Mouse (Mus musculus) hematopoietic stem cell, adult 5-6 weeks (primary cell): ENCODE measurements around the gene Tle3. TPM values are rescaled to one million over a fixed set of nuclear protein-coding genes. Genes with fewer than 3 reads are reported as not detected.
A peak's percentile ranks its signal among the peaks of the same experiment; 100 is the strongest.

Experiments used
- ATAC-seq, 2 experiments: fragments of 125-278 bp in 1 of 2; replicated peaks in 1 of 2; 2 replicates each; pipeline ENCODE4 v1.8.0; 2016 to 2017; ENCODE audit warnings: inconsistent platforms in 2 of 2, mild to moderate bottlenecking in 2 of 2, moderate number of reproducible peaks in 2 of 2, low read depth in 1 of 2, moderate TSS enrichment in 1 of 2; ENCODE audit not compliant: low FRiP score in 2 of 2, poor library complexity in 2 of 2, severe bottlenecking in 2 of 2, insufficient read depth in 1 of 2, low TSS enrichment in 1 of 2
- total RNA-seq: library from RNA; stranded (forward); fragments of 172-1452, 232-1000 nt; gene quantifications from 2 replicates; pipeline ENCODE4 v1.2.3, GENCODE M21; 2017

Gene Tle3
- 44.5 and 105 TPM in 2 replicates for total RNA-seq

DNA sequence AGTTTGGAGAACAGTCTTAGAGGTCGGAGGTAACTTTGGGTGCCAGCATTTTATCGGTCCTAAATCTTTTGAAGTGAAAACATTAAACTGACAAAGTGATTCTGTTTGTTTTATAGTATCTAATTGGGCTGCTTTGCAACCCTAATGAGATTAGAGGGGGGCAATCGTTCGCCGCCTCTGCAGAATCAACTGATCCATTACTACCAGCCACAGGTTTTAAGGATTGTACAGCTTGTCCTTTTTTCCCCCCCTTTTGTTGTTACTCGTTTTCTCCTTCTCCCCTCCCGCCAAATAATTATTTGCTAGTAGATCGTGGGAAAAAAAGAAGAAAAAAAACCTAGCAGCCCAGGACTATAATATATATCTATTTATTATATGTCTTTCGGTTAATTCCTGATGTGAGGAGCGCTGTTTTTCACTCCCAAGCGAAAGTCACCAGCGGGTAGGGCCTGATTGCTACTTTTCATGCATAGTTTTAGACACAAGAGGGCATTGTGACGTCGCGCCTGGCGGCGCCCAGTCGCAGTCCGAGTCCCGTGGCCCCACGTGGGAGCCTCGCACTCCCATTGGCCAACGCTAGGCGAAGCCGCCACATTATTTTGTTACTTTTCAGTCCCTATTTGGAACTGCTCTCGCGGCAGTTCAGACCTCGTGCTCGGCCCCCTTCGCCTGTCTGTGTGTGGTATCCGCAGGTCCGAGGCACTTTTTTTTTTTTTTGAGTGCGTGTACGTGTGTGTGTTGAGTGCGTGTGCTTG, at the start of gene Tle3:
Gene Tle3 (plus strand): TSS at position 612 of the 755 bp plus-strand sequence.
- peak; percentile 65 to 67 for ATAC-seq

DNA sequence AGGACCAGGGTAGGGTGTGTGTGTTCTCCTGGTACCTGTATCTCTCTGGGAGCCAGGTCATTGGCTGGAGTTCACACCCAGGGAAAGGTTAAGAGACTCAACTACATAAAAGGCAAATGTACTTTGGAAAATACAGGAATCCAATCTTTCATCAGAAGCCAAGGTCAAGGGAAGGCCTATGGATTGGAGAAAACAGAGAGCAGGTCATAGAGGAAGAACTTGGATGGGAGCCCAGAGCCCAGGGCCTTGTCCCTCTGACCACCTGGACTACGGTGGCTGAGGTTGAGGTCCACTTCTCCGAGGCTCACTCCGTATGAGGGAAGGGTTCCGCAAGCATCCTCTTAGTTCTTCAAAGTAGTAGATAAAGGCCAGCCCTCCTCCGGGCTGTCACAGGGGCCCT, 48.9 kb upstream of the Tle3 start:
- ATAC-seq, result no peak

DNA sequence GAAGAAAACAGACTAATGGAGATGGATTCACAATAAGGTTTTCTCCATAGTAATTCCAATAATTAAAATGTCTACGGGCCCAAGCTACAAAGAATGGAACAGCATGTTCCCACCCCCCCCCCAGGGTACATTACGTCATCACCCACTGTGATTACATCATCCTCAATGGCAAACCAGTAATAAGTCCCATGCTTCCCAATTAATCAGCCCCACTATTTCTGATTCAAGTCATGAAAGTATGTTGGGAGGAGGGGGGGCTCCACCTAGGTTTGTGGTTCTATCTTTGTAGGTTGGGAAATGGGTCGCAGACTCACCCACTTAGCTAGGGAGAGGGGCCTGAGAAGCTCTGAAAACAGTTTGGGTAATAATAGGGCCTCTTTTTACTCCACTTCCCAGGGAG, 48.3 kb upstream of the Tle3 start:
- no peak for ATAC-seq

DNA sequence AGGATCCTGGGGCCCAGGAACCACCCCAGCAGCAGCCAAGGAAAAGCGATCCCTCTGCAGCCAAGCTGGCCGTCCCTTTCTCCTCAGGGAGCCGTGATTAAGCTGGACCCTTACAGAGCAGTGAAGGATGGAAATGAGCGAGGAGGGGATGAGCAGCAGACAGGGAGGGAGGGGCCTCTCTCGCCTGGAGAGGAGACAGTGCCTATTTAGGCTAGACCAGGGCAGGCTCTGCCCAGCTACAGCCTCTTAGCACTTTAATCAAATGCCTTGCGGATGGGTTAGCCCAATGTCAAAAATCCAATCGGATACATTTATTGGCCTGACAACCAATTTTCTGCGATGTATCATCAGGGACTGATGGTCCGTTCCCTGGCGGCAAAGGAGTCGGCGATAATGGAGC, 47.8 kb upstream of the Tle3 start:
- ATAC-seq, result no peak

DNA sequence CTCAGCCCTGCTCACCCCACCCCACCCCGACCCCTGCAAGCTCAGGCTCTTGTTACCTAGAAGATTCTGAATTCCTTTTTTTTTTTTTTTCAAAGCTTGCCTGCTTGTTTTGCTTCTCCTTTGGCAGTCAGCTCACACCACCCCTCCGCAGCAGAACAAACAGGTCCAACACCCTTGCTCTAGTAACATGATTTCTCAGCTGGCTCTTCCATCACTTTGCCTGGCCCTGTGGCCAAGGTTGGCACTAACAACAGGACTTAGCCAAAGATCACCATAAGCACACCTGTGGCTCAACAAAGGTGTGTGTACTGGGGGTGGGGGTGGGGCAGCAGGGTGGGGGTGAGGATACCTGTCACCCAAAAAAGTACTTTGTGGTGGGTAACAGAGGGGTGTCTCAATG, 47.2 kb upstream of the Tle3 start:
- no peak for ATAC-seq

DNA sequence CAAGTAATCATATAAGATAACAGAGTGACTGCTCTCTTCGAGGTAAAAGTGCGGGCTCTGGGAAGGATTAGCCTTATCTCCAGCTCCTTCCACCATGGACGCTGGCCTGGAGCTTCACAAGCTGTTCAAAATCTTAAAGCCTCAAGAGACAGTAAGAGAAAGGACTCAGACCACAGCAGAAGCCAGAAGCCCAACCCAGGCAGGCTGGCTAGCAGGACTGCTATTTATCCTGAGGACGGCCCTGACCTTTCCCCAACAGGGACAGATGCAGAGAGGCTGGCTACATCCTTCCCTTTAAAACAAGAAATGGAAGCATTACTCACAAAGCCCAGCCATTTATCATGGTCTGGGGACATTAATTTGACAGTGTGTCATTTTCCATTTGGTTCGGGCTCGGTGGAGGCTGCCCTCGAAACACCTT, 46.2 kb upstream of the Tle3 start:
- no peak for ATAC-seq

DNA sequence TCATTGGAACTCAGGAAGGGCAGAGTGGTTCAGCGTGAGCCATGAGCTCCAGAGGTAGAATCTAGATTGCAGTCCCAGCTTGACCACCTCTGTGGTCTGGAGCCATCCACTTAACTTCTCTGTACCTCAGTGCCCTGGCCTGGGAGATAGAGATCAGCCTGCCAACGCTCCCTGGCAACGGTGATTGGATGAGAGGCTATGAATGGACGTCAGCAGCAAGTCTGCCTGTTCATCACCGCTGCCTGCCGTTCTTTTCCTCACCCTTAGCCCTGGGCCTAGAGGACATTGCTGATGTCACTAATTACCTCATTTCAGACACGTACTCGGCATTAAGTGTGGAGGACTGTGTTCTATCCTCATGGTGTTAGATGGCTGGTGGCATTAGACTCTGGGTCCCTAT, 45.2 kb upstream of the Tle3 start:
- ATAC-seq, result no peak

DNA sequence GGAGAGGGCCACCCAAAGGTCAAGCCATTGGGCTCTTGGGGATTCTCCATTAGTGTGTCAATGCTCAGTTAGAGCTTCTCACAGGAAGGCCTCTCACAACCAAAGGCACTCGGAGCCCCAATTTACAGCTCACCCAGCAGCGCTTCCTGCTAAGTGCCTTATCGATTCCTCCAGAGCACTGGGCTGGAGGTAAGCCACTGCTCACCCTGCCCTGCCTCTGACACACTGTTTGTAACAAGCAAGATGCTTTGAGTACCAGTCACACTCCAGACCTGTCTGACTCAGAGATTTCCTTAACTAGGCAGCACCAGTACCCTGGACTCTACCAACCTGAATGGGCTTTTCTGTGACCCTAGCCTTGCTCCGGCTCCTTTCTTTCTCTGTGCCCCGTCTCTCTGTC, 44.0 kb upstream of the Tle3 start:
- ATAC-seq, result peak; percentile 51 to 61

DNA sequence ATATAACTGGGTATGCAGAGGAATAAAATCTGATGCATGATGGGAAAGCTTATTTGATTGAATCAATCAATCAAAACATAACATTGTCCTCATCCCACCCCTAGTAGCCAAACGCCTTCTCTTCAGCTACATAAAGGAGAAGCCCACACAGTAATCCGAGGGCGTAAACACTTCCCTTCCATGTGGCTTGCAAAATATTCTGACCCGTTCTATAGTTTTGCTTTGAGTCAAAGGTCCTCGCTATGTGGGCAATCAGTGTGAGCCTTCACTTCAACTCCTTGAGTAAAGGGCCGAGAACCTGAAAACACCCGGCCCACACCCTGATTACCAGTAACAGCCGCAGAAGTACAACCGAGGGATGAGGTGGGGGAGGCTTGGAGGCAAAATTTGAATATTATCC, 41.4 kb upstream of the Tle3 start:
- ATAC-seq, result no peak

DNA sequence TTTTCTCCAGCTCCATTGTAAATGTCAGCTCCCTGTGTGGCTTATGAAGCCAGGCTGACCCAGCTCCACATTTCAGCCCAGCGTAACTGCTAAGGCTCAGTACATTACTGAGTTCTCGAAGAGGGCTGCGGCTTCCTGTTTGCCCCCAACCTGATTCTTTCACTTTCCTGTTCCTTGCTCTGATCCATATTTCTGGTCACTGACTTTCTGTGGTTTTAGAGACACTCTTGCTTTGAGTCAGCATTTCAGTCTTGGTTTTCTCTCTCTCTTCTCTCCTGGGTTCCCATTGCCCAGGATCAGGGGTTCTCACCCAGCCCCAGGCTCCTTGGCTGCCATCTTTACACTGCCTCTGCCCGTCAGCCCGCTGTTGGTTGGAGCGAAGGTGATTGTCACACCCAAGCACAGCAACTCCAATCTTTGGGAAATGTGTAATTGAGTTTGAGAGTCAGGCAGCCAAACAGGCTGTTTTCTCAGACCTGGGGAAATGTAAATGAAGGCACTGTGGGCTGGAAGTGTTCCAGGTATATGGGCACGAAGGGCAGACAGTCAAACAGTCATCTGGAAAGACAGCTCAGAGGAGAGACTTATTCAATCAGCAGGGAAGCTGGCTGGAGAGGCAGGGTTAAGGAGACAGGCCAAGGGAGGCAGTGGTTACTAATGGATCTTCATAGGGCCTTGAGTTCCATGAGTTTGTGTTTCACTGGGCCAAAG, 39.8 kb upstream of the Tle3 start:
- ATAC-seq, result 0 out of 4 replicates have a peak, but pooled peaks of 1 of the 2 experiments have one; percentile 23

DNA sequence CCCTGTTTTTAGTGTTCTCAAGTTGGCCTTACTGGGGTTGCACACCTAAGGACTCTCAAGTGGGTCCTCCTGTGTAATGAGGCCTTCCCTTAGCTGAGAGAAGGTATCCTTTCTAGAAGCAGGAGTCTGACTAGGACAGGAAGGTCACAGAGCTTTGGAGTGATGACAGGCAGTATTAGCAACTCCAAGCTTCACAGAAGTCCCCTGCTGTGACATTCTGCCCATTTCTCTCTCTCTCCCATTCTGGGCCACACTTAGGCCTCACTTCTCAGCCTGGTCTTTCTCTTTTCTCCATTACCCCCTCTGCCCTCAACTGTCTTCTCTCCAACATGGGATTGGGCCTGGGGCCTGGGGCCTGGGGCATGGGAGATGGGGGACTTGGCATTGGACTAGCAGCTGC, 36.0 kb upstream of the Tle3 start:
- ATAC-seq, result no peak

DNA sequence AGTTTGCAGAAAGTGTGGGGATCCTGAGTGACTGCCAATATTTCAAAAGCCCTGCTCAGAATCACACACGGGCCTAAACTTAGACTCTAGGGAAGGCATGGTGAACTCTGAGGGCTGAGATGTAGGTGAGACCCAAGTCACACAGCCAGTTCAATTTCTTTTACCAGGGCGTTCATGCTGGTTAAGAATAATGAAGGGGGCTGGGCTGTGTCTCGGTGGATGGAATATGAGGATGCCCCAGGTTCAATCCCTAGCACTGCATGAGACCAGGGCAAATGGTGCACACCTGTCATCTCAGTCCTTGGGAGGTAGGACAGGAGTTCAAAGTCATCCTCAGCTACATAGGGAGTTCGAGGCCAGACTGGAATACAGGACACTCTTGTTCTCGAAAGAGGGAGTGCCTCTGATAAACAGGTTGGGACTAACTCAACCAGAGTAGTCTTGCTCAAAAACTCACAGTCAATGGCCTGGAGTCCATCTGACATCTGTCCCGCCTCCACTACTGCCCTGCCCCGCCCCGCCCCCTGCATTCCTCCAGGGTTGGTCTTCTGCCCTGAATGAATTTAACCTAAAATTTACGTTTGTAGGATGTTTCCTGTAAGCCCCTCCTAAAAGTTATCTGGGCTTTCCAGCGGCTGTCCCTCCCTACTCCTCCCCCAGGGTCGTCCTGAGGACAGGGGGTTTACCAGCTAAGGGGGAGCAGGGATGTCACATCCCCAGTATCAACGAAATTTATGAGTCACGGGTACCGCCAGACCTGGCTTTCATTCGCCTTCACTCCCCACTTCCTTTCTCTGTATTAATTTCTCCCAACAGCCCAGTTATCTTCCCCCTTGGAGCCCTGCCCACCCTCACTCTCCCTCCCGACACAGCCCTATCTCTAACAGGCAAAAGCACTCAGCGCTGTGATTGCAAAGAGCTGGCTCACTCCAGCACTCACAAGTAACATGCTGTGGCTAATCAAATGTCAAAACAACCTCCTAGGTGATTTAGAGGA, 35.3 kb upstream of the Tle3 start:
- peak; percentile 81 to 86 for ATAC-seq

DNA sequence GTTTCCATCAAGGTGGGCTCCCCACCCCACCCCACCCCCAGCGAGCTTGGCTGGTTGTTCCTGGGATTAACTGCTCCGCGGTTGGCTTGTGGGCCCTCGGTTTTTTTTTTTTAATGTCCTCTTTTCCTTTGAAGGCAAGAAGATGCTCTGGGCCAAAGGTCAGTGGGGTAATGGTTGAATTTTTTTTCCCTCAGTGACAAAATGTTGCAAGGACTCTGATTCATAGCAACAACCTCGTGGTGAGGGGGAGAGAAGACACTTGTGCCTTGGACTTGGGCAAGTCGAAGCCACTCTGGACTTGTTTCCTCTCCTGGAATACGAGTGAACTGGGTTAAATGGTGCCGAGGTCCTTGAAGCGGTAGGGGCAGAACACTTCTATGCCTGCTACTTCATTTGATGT, 34.5 kb upstream of the Tle3 start:
- ATAC-seq, result peak in 1 of 2 experiments; percentile 5; a peak in 1 of 4 replicates

DNA sequence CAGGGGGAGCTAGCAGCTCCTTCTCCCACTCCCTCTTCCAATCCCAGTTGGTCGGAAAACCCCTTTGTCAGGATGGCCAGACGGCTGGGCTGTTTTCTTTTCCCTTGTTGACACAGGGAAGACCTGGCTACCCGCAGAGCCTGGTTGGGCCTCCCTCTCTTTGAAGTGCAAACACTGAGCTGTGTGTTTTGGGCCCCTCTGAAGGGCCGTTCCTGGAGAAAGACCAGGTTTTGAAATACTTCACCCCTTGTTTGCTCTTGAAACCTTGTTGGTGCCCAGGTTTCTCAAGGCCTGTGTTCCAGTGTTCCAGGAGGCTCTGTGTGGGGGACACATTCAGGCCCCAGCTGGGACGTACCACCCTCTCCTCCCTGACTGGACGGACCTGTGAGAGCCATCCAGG, 32.9 kb upstream of the Tle3 start:
- no peak for ATAC-seq

DNA sequence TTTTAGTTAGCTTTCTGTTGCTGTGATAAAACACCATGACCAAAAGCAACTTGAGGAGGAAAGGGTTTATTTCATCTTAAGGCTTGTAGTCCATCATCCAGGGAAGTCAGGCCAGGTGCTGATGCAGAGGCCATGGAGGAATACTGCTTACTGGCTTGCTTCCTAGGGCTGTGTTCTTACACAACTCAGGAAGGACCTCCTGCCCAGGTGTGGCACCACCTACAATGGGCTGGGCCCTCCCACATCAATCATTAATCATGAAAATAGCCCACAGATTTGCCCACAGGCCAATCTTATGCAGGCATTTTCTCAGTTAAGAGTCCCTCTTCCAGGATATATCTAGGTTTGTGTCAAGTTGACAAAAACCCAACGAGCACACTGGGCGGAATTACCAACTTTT, 31.8 kb upstream of the Tle3 start:
- ATAC-seq, result no peak

DNA sequence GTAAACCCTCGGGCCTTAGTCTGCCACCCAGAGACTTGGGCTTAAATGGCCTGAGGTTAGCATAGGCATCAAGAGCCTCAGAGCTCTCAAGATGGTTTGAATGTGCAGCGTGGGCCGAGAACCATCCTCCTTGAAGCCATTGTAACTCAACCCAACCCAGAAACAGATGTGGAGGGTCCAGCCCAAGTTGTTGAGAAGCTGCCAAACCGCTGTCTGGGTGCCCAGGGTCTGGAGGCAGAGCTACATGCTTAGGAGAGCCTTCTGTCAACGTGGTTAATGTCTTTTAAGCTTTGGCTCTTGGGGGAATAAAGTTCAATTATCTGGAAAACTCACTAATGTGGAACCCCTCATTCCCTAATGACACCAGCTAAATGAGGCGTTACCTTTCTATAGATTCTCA, 29.9 kb upstream of the Tle3 start:
- ATAC-seq, result no peak

DNA sequence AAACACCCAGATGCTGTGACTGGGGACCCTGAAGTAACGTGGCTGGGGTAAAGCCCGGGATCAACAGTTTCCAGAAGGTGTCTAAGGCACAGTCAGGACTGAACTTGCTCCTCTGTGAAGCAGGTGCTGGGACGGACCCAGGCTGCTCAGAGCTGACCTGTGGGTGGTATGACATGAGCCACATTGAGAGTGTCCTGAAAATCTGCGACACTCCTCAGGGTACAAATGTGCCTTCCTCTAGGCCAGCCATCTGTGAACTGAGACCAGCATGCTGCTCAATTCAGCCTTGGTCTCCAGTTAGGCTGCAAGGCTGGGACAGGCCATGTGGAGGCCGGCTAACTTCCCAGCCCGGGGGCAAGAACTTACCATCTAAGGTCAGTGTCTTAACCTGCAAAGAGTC, 27.5 kb upstream of the Tle3 start:
- ATAC-seq, result no peak

DNA sequence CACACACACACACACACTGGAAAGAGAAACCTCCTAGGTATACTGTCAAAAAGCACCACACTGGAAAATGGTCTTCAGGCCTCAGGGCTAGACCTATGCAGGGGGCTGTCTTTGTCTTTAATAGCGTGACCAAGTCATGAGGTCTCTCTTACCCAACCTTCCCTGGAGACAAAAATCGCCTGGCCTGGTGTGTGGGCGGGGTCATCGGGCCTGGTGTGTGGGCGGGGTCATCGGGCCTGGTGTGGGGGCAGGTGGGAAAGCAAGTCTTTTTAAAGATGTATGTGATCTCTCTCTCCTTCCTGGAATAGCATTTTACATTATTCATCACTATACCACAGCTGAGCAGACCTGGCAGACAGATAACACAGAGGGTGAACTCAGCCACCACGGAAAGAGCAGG, 25.2 kb upstream of the Tle3 start:
- no peak for ATAC-seq
